Mouse (Mus musculus) ES-E14 (cell line): ENCODE results near the gene Sept9.

Experiments used
- CHD2 ChIP-seq: IDR thresholded peaks from 2 replicates; pipeline ENCODE4 v1.6.1; 2014; ENCODE audit warnings: mild to moderate bottlenecking, low read depth, low read length, inconsistent platforms
- MAFK ChIP-seq: IDR thresholded peaks from 2 replicates; pipeline ENCODE4 v1.6.1; 2014; ENCODE audit warnings: mild to moderate bottlenecking, low read depth, low read length, inconsistent platforms; ENCODE audit not compliant: insufficient read depth
- ZC3H11A ChIP-seq: IDR thresholded peaks from 2 replicates; pipeline ENCODE4 v1.6.1; 2012; ENCODE audit warnings: low read depth, mild to moderate bottlenecking, inconsistent platforms, low read length, borderline replicate concordance

DNA sequence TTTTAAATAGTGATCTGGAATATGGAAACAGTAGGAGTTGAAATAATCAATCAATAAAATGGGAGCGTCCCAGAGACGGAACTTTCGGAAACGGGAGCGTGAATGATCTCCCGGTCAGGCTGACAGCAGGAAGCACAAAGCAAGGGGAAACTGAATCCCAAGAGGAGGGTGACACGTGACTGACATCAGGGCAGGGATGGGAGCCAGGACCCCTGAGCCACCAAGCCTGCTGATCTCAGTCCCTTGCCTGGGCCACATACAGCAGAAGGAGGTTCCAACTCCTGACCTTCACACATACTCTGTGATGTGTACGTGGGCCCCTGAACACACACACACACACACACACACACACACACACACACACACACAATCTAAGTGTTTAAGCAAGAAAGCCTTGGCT lies 37.9 kb upstream of the Sept9 start:
- TF ChIP-seq MAFK (no peak), ZC3H11A (no peak), CHD2 (no peak)
